Mouse (Mus musculus): ENCODE results near the gene Zfp326.

DNA sequence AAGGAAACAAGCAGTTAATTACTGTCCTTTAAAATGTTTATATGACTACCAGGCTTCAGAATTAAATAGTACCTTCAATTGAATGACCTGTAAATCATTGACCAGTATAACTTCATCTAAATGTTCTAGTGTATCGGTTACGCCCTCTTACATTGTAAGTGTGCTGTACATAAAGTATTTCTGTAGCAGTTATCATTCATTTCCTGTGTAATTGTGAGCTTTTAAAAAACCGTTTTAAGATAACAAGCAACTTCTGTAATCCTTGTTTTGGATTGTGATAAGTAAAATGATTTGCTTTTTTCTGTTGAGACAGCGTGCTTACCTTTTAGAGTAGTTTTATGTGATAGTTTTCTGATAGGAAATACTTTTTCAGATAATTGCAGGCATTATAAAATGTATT is 11.0 kb downstream of the Zfp326 start:
- TF ChIP-seq CTCF (IDR thresholded peaks at IDR 0.05; ENCODE audit: low read depth, low read length) (no peak), GATA1 (IDR thresholded peaks at IDR 0.05; ENCODE audit: borderline replicate concordance, low read length) (no peak), GATA2 (IDR thresholded peaks at IDR 0.05; ENCODE audit: borderline replicate concordance, low read depth, low read length) (no peak), TAL1 (conservative IDR thresholded peaks at IDR 0.05; ENCODE audit: low read depth, low read length) (no peak)

Data from G1E (cell line).